In genomic region chrX:107312533-107312932, GRCm38 (mm10) we compare ENCODE assay signal across 20 mouse cellular contexts. TPM values are rescaled to one million over a fixed set of nuclear protein-coding genes. Genes with fewer than 3 reads are reported as not detected.
DNase-seq lines count a peak whose midpoint lies in the region; ATAC-seq lines count a peak whose summit lies in the region.
"Had no signal": no experiment of that assay in that cellular context is flagged by ENCODE, and none has a peak within 500 bp of the region (broad histone marks: within the 10 kb centered on the region; RNA-seq: fewer than 3 reads in every experiment).

No protein-coding gene starts in this region.

- peak; percentile 5 for DNase-seq in embryo, embryonic 10 days (ENCODE audit: low spot score)
- DNase-seq in embryo, embryonic 9.5 days (ENCODE audit: extremely low spot score) = no peak
- DNase-seq in 416B (ENCODE audit: low read depth) = peak; percentile 59
- DNase-seq in embryo, embryonic 11 days = peak; percentile 6
- DNase-seq in layer of hippocampus, postnatal 25 days (ENCODE audit: extremely low spot score in 1 of 2, low spot score in 1 of 2) = no peak
- DNase-seq in thymus, adult 18-20 months = no peak
- DNase-seq: adrenal gland, postnatal 25 days; cerebellum, adult 11-12 months; cerebellum, adult 9-11 months; gastrocnemius, postnatal 14 days; heart, adult 11 months; heart, postnatal 36 days; kidney, adult 8-10 months; lung, adult 2 months; lung, postnatal 10 days had no signal

- ATAC-seq in megakaryocyte progenitor cell, adult 5-6 weeks (replicated peaks; ENCODE audit: poor library complexity) = peak; percentile 74
- ATAC-seq: forebrain, embryonic 13.5 days; intestine, embryonic 16.5 days; midbrain, embryonic 16.5 days had no signal

RNA-seq across cellular contexts. Expression of gene Gpr174, which starts 56.9 kb away (rescaled TPM):
- 0.17 and 0.29 TPM in 2 replicates for total RNA-seq in megakaryocyte progenitor cell, adult 5-6 weeks (2015)
- total RNA-seq in megakaryocyte progenitor cell, adult 5-6 weeks (2017) = 0.21 and 0.68 TPM in 2 replicates
- not detected for total RNA-seq in layer of hippocampus, postnatal 25 days (2021)
- total RNA-seq: adrenal gland, postnatal 25 days; gastrocnemius, postnatal 14 days; left cerebral cortex, postnatal 14 days had no signal

Comparison
In these comparisons a context has a peak if more than half of its experiments do, and no peak if none do; other contexts are left out.
1. DNase-seq: peak in embryo, embryonic 10 days (single experiment), 416B (single experiment) and embryo, embryonic 11 days (single experiment); none in embryo, embryonic 9.5 days (single experiment), layer of hippocampus, postnatal 25 days (0 of 2) and thymus, adult 18-20 months (0 of 2).